Mouse (Mus musculus): ENCODE measurements around the gene Lcn4. TPM values are rescaled to one million over a fixed set of nuclear protein-coding genes. Genes with fewer than 3 reads are reported as not detected.
"Not testable (repeated sequence)": the region's sequence is repeated elsewhere in the genome, so short reads cannot be mapped to it uniquely, and the experiment has no call there.

Lcn4 gene
- not detected for total RNA-seq (2021)
- long read RNA-seq, experiment 1 = 0 reads
- long read RNA-seq, experiment 2 = 0 reads

DNA sequence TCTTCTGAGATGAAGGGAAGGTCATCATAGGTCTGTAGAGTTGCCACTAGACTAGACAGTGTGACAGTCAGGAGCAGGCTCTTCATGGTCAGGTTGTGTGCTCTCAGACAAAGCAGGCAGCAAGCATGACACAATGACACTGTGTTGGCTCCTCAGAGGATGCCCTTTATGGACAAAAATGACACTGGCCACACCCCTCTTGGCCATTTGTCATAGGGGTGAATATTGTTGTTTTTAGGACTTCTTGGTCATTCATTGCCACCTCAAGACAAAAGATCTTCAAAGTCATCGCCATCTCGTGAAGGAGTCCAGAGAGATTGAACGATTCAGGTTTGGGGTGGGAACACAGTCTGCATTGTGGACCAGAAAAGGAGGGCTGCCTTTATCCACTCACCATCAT lies at the start of gene Lcn4:
TSS of gene Lcn4 (minus strand) at position 101 of the 400 bp plus-strand sequence.
- intact Hi-C loops (cut with DNase I) = loop anchor here (10.0 kb wide), 1 partner anchor 204 kb away; no protein-coding TSS in a partner anchor

DNA sequence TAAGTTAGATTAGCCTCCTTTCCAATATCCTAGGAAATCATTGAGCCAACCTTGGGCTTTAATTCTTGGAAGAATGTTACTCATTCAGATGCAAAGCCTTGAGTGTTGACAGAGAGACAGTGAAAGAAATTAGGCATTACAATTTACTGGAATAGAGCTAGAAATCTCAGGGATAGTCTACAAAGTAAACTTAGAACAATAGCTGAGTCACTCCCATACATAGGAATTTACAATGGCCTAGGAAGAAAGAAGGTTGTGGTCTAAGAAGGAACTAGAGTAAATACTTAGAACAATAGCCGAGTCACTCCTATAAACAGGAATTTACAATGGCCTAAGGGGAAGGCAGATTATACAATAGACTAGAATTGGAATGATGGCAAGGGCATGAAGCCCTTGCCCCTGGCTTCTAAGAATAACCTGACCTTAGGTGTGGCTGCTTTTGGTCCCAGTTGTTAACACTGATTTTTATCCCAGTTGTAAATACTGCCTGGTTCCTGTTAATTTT lies 15.1 kb upstream of the Lcn4 start:
- TF ChIP-seq CTCF (IDR thresholded peaks at IDR 0.05) = no peak
- Histone ChIP-seq H3K4me3 (no peak overlapping the region), H3K27ac (no peak overlapping the region)
- intact Hi-C loops (cut with DNase I) = no loop called here
- DNase-seq (ENCODE audit: extremely low spot score in 1 of 2, low spot score in 2 of 2) = no peak

More for the DNA sequence above, at the start of gene Lcn4:
- Histone ChIP-seq H3K4me3 (no peak within 1 kb of the TSS), H3K27ac (no peak within 1 kb of the TSS)
- DNase-seq (ENCODE audit: extremely low spot score in 1 of 2, low spot score in 2 of 2) = no peak
- TF ChIP-seq CTCF (IDR thresholded peaks at IDR 0.05) = no peak

DNA sequence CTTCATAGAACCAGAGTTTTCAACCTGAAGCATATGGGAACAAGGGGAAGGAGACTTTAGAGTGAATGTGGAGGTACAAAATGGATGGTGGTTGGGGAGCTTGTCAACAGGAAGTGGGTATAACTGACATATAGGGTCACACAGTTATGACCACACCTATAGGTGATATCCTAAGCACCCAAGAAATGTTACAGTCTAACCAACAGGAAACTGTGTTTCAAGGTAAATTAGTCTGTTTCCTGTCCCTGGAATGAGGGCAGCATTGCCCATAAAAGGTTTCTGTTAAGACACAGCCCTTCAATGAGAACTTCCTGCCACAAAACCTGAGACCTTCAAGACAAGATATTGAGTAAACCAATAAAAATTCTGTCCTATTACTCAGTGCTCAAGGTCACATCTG lies 2.3 kb downstream of the Lcn4 start:
- intact Hi-C loops (cut with DNase I) = no loop called here
- DNase-seq (ENCODE audit: extremely low spot score in 1 of 2, low spot score in 2 of 2) = no peak
- TF ChIP-seq CTCF (IDR thresholded peaks at IDR 0.05) = no peak
- no peak overlapping the region for H3K4me3 ChIP-seq
- no peak overlapping the region for H3K27ac ChIP-seq

- peak; percentile 59 for TF ChIP-seq CTCF (IDR thresholded peaks at IDR 0.05)
- intact Hi-C loops (cut with DNase I); H3K27ac ChIP-seq; H3K4me3 ChIP-seq: not testable (repeated sequence)
- DNase-seq (ENCODE audit: extremely low spot score in 1 of 2, low spot score in 2 of 2) = peak in 1 of 2 experiments; percentile 21
These were observed 7.5 kb downstream of the Lcn4 start for GRCm38 (mm10) chr2:26663551-26663950.

GRCm38 (mm10) chr2:26663112-26663511 lies 8.0 kb downstream of the Lcn4 start:
- H3K27ac ChIP-seq = no peak overlapping the region
- H3K4me3 ChIP-seq = no peak overlapping the region
- TF ChIP-seq CTCF (IDR thresholded peaks at IDR 0.05) = no peak
- DNase-seq (ENCODE audit: extremely low spot score in 1 of 2, low spot score in 2 of 2) = no peak
- intact Hi-C loops (cut with DNase I) = no loop called here

DNA sequence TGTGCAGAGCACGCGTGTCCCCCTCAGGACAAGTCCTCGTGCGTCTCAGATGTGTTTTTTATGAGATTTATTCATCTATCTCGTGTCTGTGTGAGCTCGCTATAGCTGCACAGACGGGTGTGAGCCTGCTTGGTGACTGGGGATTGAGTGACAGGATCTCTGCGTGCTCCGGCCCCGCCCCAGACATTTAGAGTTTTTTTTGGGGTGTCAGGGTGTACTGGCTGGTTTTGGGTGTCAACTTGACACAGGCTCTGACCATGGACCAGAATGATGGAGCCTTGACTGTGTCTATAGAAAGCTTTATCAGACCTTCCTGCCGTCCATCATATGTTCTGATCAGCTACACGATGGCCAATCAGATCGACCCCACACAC lies 8.6 kb downstream of the Lcn4 start:
- H3K27ac ChIP-seq = no peak overlapping the region
- DNase-seq (ENCODE audit: extremely low spot score in 1 of 2, low spot score in 2 of 2) = no peak
- TF ChIP-seq CTCF (IDR thresholded peaks at IDR 0.05) = no peak
- intact Hi-C loops (cut with DNase I) = no loop called here
- no peak overlapping the region for H3K4me3 ChIP-seq

DNA sequence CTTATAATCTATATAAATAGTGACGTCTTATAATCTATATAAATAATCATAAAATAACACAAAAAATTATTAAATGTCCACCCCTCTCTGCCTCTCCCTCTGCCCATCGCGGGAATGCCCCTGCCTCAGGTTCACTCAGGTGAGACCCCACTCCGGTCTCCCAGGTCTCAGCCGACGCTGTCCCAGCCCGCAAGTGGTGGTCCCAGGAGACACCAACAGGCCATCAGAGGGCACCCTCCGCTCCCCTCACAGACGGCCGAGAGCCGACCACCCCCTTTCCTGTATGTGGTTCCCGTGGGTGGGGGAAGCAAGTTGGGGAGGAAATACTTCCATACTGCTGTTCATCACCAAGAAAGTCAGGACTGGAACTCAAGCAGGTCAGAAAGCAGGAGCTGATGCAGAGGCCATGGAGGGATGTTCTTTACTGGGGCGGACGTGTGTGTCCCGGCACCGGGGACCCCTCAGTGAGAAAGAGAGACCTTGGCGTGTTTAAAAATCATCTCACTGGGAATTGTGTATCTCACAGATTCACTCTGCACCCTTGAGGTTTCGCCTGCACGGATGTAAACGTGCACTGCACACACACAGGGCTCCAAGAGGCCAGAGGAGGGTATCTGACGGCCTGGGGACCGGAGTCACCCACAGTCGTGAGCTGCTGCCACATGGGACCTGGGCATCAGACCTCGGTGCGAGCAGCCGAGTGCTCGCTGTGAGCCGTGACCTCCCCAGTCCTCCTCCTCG lies 9.1 kb downstream of the Lcn4 start:
- no peak for TF ChIP-seq CTCF (IDR thresholded peaks at IDR 0.05)
- H3K4me3 ChIP-seq = no peak overlapping the region
- H3K27ac ChIP-seq = no peak overlapping the region
- no peak for DNase-seq (ENCODE audit: extremely low spot score in 1 of 2, low spot score in 2 of 2)
- intact Hi-C loops (cut with DNase I) = no loop called here

GRCm38 (mm10) chr2:26661143-26661752 lies 9.8 kb downstream of the Lcn4 start:
- TF ChIP-seq CTCF (IDR thresholded peaks at IDR 0.05) = no peak
- DNase-seq (ENCODE audit: extremely low spot score in 1 of 2, low spot score in 2 of 2) = no peak
- intact Hi-C loops (cut with DNase I) = no loop called here
- H3K4me3 ChIP-seq = no peak overlapping the region
- H3K27ac ChIP-seq = no peak overlapping the region

DNA sequence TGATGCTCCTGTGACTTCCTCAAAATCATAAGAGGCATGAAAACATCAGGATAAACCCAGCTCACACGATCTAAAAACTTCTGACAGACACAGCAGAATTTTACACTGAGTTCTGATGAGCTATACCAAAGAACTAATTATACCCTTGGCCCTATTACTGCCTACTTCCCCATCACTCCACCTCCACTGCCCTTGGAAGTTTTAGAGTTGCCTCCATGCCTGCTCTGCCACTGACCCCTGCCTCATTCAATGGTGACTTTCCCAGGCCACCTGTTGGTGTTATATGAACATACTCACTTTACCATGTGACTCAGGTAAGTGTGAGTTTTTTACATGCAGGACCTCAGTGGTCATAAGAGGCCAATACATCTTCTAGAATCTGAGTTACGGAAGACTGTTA lies 13.7 kb downstream of the Lcn4 start:
- no peak overlapping the region for H3K4me3 ChIP-seq
- intact Hi-C loops (cut with DNase I) = no loop called here
- H3K27ac ChIP-seq = no peak overlapping the region
- no peak for TF ChIP-seq CTCF (IDR thresholded peaks at IDR 0.05)
- no peak for DNase-seq (ENCODE audit: extremely low spot score in 1 of 2, low spot score in 2 of 2)

GRCm38 (mm10) chr2:26654687-26655086 lies 16.4 kb downstream of the Lcn4 start:
- Histone ChIP-seq H3K27ac (no peak overlapping the region), H3K4me3 (no peak overlapping the region)
- intact Hi-C loops (cut with DNase I) = no loop called here
- DNase-seq (ENCODE audit: extremely low spot score in 1 of 2, low spot score in 2 of 2) = no peak
- TF ChIP-seq CTCF (IDR thresholded peaks at IDR 0.05) = no peak

DNA sequence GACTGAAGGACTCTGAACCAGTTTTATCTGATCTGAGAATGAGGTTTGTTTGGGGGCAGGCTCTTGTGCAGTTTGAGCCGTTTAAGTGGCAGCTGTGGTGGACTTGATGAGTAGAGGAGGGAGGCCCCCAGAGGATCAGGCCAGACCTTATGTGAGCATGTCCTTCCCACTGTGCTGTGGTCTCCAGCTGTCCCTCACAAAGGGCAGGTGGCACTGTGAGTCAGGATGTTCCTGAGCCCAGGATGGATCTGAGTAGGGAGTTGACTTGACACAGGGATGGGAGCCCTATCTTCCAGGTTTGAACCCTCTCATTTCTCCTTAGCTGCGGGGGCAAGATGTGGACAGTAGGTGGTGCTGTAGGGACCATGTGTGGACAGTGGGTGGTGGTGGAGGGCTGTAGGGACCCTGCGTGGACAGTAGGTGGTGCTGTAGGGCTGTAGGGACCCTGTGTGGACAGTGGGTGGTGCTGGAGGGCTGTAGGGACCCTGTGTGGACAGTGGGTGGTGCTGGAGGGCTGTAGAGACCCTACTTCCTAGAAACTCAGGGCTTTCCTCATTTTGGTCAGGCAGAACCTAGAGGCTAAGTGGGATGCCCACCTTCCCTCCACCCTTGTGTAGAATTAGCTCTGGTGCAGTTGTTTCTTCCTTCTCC lies 24.3 kb downstream of the Lcn4 start:
- H3K4me3 ChIP-seq = no peak overlapping the region
- peak in 1 of 2 experiments; percentile 62 for DNase-seq (ENCODE audit: extremely low spot score in 1 of 2, low spot score in 2 of 2)
- peak; percentile 79 for TF ChIP-seq CTCF (IDR thresholded peaks at IDR 0.05)
- intact Hi-C loops (cut with DNase I) = loop anchor here (5.0 kb wide), 2 partner anchors 391 to 591 kb away; no protein-coding TSS in a partner anchor
- H3K27ac ChIP-seq = no peak overlapping the region

DNA sequence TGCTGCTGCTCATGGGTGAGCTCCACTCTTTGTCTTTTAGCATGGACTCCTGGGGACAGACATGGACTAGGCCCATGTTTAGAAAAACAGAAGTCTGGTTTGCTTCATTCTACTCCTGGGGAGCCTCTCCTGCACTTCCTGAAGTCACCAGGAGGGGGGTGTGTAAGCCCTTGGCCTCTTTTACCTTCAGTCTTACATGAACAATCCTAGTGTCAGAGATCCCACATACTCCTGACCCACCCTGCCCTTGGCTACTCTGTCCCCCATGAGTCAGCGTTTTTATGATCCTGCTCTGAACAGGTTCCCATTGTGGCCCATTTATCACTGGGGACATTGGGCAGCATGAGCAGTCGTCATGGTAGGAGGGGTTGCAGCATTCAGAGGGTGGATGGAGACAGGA lies 27.1 kb downstream of the Lcn4 start:
- H3K4me3 ChIP-seq = no peak overlapping the region
- peak; percentile 51 for TF ChIP-seq CTCF (IDR thresholded peaks at IDR 0.05)
- DNase-seq (ENCODE audit: extremely low spot score in 1 of 2, low spot score in 2 of 2) = no peak
- intact Hi-C loops (cut with DNase I) = no loop called here
- H3K27ac ChIP-seq = no peak overlapping the region

Measured in left cerebral cortex, adult 2 months (tissue).